8 mouse cellular contexts compared by ENCODE assay signal in the genomic region with DNA sequence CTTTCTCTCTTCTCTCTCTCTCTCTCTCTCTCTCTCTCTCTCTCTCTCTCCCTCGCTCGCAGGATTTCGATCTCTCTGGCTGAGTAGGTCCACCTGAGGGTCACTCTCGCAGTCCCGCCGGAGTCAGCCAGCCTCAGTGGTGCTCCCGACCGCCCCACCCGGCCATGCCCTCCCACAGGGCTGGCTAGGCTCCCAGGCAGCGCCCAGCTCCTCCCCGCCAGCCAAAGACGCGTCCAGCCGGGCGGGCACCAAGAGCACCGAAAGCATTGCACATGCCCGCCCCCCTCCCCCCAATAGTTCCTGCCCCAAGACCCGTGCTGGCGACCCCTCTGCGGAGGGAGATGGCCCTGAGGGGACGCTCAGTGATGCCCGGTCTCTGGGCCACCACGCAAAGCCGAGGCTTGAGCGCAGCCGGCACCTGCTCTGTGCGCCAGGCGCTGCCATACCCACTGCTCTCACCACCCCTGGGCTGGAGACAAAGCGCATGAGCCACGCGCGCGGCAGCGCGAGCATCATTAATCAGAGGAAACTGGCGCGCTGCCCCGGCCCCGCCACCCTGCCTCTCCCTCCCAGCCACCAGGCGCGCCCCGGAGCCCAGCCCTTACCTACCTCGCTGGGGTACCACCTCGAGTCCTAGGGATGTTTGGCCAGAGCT. TPM values are rescaled to one million over a fixed set of nuclear protein-coding genes. Genes with fewer than 3 reads are reported as not detected.
DNase-seq lines count a peak whose midpoint lies in the region; ATAC-seq lines count a peak whose summit lies in the region.

No protein-coding gene starts in this region.

- peak; percentile 25 for DNase-seq in kidney, postnatal 10 days
- no peak for DNase-seq in kidney, postnatal 14 days
- DNase-seq in cerebellum, adult 11 months = peak; percentile 90
- peak; percentile 84 for DNase-seq in forebrain, embryonic 14.5 days (ENCODE audit: low spot score)
- DNase-seq in retina, embryonic 14.5 days (ENCODE audit: low spot score) = peak; percentile 69
- no peak for DNase-seq in MN1 (ENCODE audit: low spot score)

- 0 out of 2 replicates have a peak, but pooled peaks cover 2% of the 10 kb centered on the region for H3K4me1 ChIP-seq in forebrain, embryonic 14.5 days (ENCODE audit: control insufficient read depth, insufficient read depth, low read length)
- H3K4me1 ChIP-seq in hindbrain, embryonic 16.5 days (ENCODE audit: control insufficient read depth, insufficient read depth, low read depth, low read length) = no peaks in the 10 kb centered on the region
- H3K4me1 ChIP-seq in liver, embryonic 15.5 days (replicated peaks) = no peaks in the 10 kb centered on the region

- WGBS in forebrain, embryonic 14.5 days = 1% methylated on average over 36 of the region's 44 CpGs
- WGBS in hindbrain, embryonic 16.5 days = under 1% methylated on average over 43 of the region's 44 CpGs
- WGBS in liver, embryonic 15.5 days (ENCODE audit: insufficient replicate concordance) = 1% methylated on average over 43 of the region's 44 CpGs

- peaks cover 10% of the 10 kb centered on the region for H3K27me3 ChIP-seq in forebrain, embryonic 14.5 days (replicated peaks; ENCODE audit: control insufficient read depth, insufficient read depth, low read length)
- H3K27me3 ChIP-seq in hindbrain, embryonic 16.5 days (replicated peaks; ENCODE audit: control insufficient read depth, insufficient read depth, low read length) = no peaks in the 10 kb centered on the region
- peaks cover 57% of the 10 kb centered on the region for H3K27me3 ChIP-seq in liver, embryonic 15.5 days

- peak overlapping the region; percentile 74 for H3K4me2 ChIP-seq in forebrain, embryonic 14.5 days (ENCODE audit: low read length)
- peak overlapping the region; percentile 83 for H3K4me2 ChIP-seq in hindbrain, embryonic 16.5 days (ENCODE audit: low read length)
- H3K4me2 ChIP-seq in liver, embryonic 15.5 days = peak overlapping the region; percentile 33

- no peaks in the 10 kb centered on the region for H3K9me3 ChIP-seq in forebrain, embryonic 14.5 days (replicated peaks; ENCODE audit: control insufficient read depth, low read length)
- H3K9me3 ChIP-seq in hindbrain, embryonic 16.5 days (ENCODE audit: control insufficient read depth, low read length) = no peaks in the 10 kb centered on the region
- no peaks in the 10 kb centered on the region for H3K9me3 ChIP-seq in liver, embryonic 15.5 days (replicated peaks)

- peak; percentile 94 for ATAC-seq in forebrain, embryonic 14.5 days
- peak; percentile 92 for ATAC-seq in hindbrain, embryonic 16.5 days
- ATAC-seq in liver, embryonic 15.5 days (ENCODE audit: insufficient read depth) = no peak

- peak overlapping the region; percentile 58 for H3K4me3 ChIP-seq in forebrain, embryonic 14.5 days (ENCODE audit: low read depth, low read length)
- H3K4me3 ChIP-seq in hindbrain, embryonic 16.5 days (ENCODE audit: low read length) = peak overlapping the region; percentile 69
- peak overlapping the region; percentile 10; the same call in 1 of the 2 replicates for H3K4me3 ChIP-seq in liver, embryonic 15.5 days (replicated peaks)

- peak overlapping the region; percentile 90 for H3K27ac ChIP-seq in forebrain, embryonic 14.5 days (ENCODE audit: low read depth, low read length)
- H3K27ac ChIP-seq in hindbrain, embryonic 16.5 days (ENCODE audit: low read depth, low read length) = peak overlapping the region; percentile 96
- H3K27ac ChIP-seq in liver, embryonic 15.5 days (replicated peaks) = no peak overlapping the region

- H3K9ac ChIP-seq in forebrain, embryonic 14.5 days (ENCODE audit: low read length) = peak overlapping the region; percentile 84
- H3K9ac ChIP-seq in hindbrain, embryonic 16.5 days (ENCODE audit: low read depth, low read length) = peak overlapping the region; percentile 90
- H3K9ac ChIP-seq in liver, embryonic 15.5 days = no peak overlapping the region

- H3K36me3 ChIP-seq in forebrain, embryonic 14.5 days (ENCODE audit: control insufficient read depth, insufficient read depth, low read length) = no peaks in the 10 kb centered on the region
- H3K36me3 ChIP-seq in hindbrain, embryonic 16.5 days (ENCODE audit: control insufficient read depth, insufficient read depth, low read length) = no peaks in the 10 kb centered on the region
- no peaks in the 10 kb centered on the region for H3K36me3 ChIP-seq in liver, embryonic 15.5 days (replicated peaks)

RNA-seq across cellular contexts. Expression of gene Arpp21, which starts 0.6 kb away (rescaled TPM):
- 29.2 and 37.4 TPM in 2 replicates for polyA plus RNA-seq in forebrain, embryonic 14.5 days (2014; fragmentation: Nextera tagmentation; extraction: Ambion mirVana)
- polyA plus RNA-seq in hindbrain, embryonic 16.5 days (2015; fragmentation: Nextera tagmentation; extraction: Ambion mirVana) = 48.2 and 61.8 TPM in 2 replicates
- polyA plus RNA-seq in liver, embryonic 15.5 days (2015; fragmentation: Nextera tagmentation; extraction: Ambion mirVana) = 0.58 and 0.77 TPM in 2 replicates

Comparison
In these comparisons a context has a peak if more than half of its experiments do, and no peak if none do; other contexts are left out.
1. DNase-seq: peak in kidney, postnatal 10 days (single experiment), cerebellum, adult 11 months (single experiment), forebrain, embryonic 14.5 days (single experiment) and retina, embryonic 14.5 days (single experiment); none in kidney, postnatal 14 days (single experiment) and MN1 (single experiment).
2. H3K4me2 ChIP-seq: peak in every context shown above with its lines; median percentile 83 in hindbrain, embryonic 16.5 days; 74 in forebrain, embryonic 14.5 days; 33 in liver, embryonic 15.5 days.
3. H3K4me3 ChIP-seq: peak in every context shown above with its lines; median percentile 69 in hindbrain, embryonic 16.5 days; 58 in forebrain, embryonic 14.5 days; 10 in liver, embryonic 15.5 days.
4. RNA of gene Arpp21, which starts 0.6 kb away (polyA plus RNA-seq): 48.2 to 61.8 TPM in hindbrain, embryonic 16.5 days and 29.2 to 37.4 TPM in forebrain, embryonic 14.5 days; 0.58 to 0.77 TPM in liver, embryonic 15.5 days; every median in the first group is over 10 times any median in the second.